10 mouse cellular contexts compared by ENCODE assay signal in genomic region chr4:28301686-28302085, GRCm38 (mm10).
DNase-seq lines count a peak whose midpoint lies in the region; ATAC-seq and TF ChIP-seq lines count a peak whose summit lies in the region.
"Had no signal": no experiment of that assay in that cellular context is flagged by ENCODE, and none has a peak within 500 bp of the region (broad histone marks: within the 10 kb centered on the region; RNA-seq: fewer than 3 reads in every experiment).

No protein-coding gene starts in this region.

- 0 out of 2 replicates have a peak overlapping the region, but pooled peaks have one; percentile 9 for H3K27ac ChIP-seq in forebrain, embryonic 10.5 days
- H3K27ac ChIP-seq in forebrain, postnatal 0 days (ENCODE audit: low read depth, low read length), result no peak overlapping the region
- H3K27ac ChIP-seq in intestine, embryonic 16.5 days (ENCODE audit: low read length), result no peak overlapping the region
- H3K27ac ChIP-seq: stomach, embryonic 15.5 days had no signal

- WGBS in forebrain, embryonic 10.5 days, result 49% methylated on average over 1 of the region's 1 CpGs
- WGBS in forebrain, postnatal 0 days, result 48% methylated on average over 1 of the region's 1 CpGs
- WGBS in intestine, embryonic 16.5 days, result 69% methylated on average over 1 of the region's 1 CpGs

- H3K9me3 ChIP-seq in forebrain, embryonic 10.5 days, result no peaks in the 10 kb centered on the region
- no peaks in the 10 kb centered on the region for H3K9me3 ChIP-seq in forebrain, postnatal 0 days (ENCODE audit: low read length)
- H3K9me3 ChIP-seq in intestine, embryonic 16.5 days (ENCODE audit: control insufficient read depth, low read length), result no peaks in the 10 kb centered on the region
- H3K9me3 ChIP-seq: megakaryocyte, embryonic 14.5 days; stomach, embryonic 15.5 days had no signal

- DNase-seq in forebrain, embryonic 10.5 days (ENCODE audit: extremely low spot score, low spot score), result no peak
- DNase-seq in forebrain, postnatal 0 days, result no peak
- peak; percentile 42 for DNase-seq in 3134 (ENCODE audit: extremely low read depth, insufficient read length, low spot score)
- peak; percentile 47 to 67 for DNase-seq in frontal cortex, adult 2 months (ENCODE audit: extremely low spot score in 1 of 2, low spot score in 1 of 2)
- DNase-seq in layer of hippocampus, postnatal 36 days, result peak; percentile 49 to 61
- DNase-seq in adrenal gland, adult 18-20 months (ENCODE audit: low spot score in 2 of 2), result no peak
- DNase-seq in lung, postnatal 25 days (ENCODE audit: low spot score), result no peak

- no peaks in the 10 kb centered on the region for H3K36me3 ChIP-seq in forebrain, embryonic 10.5 days (replicated peaks)
- no peaks in the 10 kb centered on the region for H3K36me3 ChIP-seq in forebrain, postnatal 0 days (ENCODE audit: insufficient read depth)
- H3K36me3 ChIP-seq in intestine, embryonic 16.5 days (ENCODE audit: control insufficient read depth, insufficient read depth, low read length), result no peaks in the 10 kb centered on the region
- H3K36me3 ChIP-seq: stomach, embryonic 15.5 days had no signal

- no peaks in the 10 kb centered on the region for H3K27me3 ChIP-seq in forebrain, embryonic 10.5 days (ENCODE audit: poor library complexity, severe bottlenecking)
- no peaks in the 10 kb centered on the region for H3K27me3 ChIP-seq in forebrain, postnatal 0 days (ENCODE audit: insufficient read depth, low read length)
- H3K27me3 ChIP-seq in intestine, embryonic 16.5 days (replicated peaks; ENCODE audit: control insufficient read depth, insufficient read depth, low read length), result no peaks in the 10 kb centered on the region
- H3K27me3 ChIP-seq: megakaryocyte, embryonic 14.5 days; stomach, embryonic 15.5 days had no signal

- H3K4me1 ChIP-seq in forebrain, embryonic 10.5 days, result peaks cover 37% of the 10 kb centered on the region
- 0 out of 2 replicates have a peak, but pooled peaks cover 6% of the 10 kb centered on the region for H3K4me1 ChIP-seq in forebrain, postnatal 0 days (ENCODE audit: insufficient read depth)
- no peaks in the 10 kb centered on the region for H3K4me1 ChIP-seq in intestine, embryonic 16.5 days (ENCODE audit: control insufficient read depth, insufficient read depth, low read length)
- H3K4me1 ChIP-seq: stomach, embryonic 15.5 days had no signal

- no peak for ATAC-seq in forebrain, postnatal 0 days
- ATAC-seq in intestine, embryonic 16.5 days, result no peak

- no peak overlapping the region for H3K4me3 ChIP-seq in forebrain, embryonic 10.5 days
- no peak overlapping the region for H3K4me3 ChIP-seq in forebrain, postnatal 0 days (ENCODE audit: low read depth, low read length)
- no peak overlapping the region for H3K4me3 ChIP-seq in intestine, embryonic 16.5 days (ENCODE audit: low read length)
- H3K4me3 ChIP-seq: megakaryocyte, embryonic 14.5 days; stomach, embryonic 15.5 days had no signal

- H3K4me2 ChIP-seq in forebrain, postnatal 0 days (ENCODE audit: low read depth), result no peak overlapping the region
- H3K4me2 ChIP-seq in intestine, embryonic 16.5 days (ENCODE audit: low read depth, low read length), result no peak overlapping the region
- H3K4me2 ChIP-seq: stomach, embryonic 15.5 days had no signal

- TF ChIP-seq CTCF in forebrain, postnatal 0 days (IDR thresholded peaks at IDR 0.05; ENCODE audit: low read depth), result no peak

- no peak overlapping the region for H3K9ac ChIP-seq in forebrain, postnatal 0 days
- no peak overlapping the region for H3K9ac ChIP-seq in intestine, embryonic 16.5 days (ENCODE audit: low read depth, low read length)
- H3K9ac ChIP-seq: stomach, embryonic 15.5 days had no signal

Comparison
In these comparisons a context has a peak if more than half of its experiments do, and no peak if none do; other contexts are left out.
1. DNase-seq: peak in 3134 (single experiment), frontal cortex, adult 2 months (2 of 2) and layer of hippocampus, postnatal 36 days (2 of 2); none in forebrain, embryonic 10.5 days (single experiment), forebrain, postnatal 0 days (single experiment), adrenal gland, adult 18-20 months (0 of 2) and lung, postnatal 25 days (single experiment).